Mouse (Mus musculus): ENCODE results near the gene Dlat. TPM values are rescaled to one million over a fixed set of nuclear protein-coding genes. Genes with fewer than 3 reads are reported as not detected.
A peak's percentile ranks its signal among the peaks of the same experiment; 100 is the strongest.

Gene Dlat
- total RNA-seq (2021), result 100 to 1,000 TPM; 278 to 283 TPM

DNA sequence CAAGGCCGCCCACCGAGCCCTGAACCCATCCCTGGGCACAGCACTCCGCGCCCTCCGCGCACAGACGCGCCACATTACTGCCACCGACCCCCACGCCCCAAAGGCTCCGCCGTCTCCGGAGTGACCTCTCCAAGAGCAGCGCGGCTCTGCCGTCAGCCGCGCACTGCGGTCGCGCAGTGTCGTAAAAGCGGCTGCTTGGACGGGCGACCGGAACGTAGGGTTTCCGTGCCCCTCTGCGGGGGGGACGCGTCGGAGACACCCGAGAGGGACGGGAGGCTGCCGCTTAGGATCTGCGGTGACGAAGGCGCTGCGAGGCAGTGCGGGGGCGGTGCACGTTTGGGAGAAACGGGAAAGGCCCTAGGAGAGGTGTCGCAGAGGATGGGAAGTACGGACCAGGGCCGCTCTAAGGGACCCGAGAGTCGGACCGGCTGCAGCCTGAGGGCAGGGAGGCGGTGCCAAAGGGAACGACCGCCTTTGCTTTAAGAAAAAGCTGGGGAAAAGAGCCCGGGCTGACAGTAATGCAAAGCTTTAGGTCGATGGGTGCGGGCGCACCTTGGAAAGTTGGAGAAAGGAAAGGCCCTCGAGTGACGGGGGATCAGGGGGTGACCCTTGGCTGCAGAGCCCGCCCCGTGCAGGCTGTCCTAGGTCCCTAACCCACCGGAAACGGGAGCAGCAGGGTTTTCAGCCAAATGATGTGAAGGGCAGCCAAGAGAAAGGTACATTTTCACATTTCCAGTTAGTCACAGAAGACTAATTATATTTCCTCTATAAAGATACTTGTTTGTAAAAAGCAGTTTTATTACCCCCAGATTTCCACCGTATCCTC, at the start of gene Dlat:
Gene Dlat, minus strand, starts transcription at position 389 of the 826 bp plus-strand sequence.
- DNase-seq, result peak; percentile 86

DNA sequence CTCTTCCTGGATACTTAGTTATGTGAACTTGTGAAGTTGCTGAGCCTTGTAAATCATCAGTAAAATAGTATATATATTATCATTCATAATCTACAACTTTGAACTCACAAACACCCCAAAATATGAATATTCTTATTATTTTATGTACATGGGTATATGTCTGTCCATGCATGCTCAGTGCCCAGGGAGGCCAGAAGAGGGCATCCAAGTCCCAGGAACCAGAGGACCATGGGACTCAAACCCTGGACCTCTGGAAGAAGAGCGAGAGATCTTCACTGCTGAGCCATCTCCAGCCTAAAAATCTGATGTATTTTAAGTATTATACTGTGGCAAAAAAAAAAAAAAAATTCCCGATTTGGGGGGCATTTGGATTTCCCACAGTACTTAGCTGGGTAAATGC, 49.5 kb upstream of the Dlat start:
- DNase-seq, result peak; percentile 57

DNA sequence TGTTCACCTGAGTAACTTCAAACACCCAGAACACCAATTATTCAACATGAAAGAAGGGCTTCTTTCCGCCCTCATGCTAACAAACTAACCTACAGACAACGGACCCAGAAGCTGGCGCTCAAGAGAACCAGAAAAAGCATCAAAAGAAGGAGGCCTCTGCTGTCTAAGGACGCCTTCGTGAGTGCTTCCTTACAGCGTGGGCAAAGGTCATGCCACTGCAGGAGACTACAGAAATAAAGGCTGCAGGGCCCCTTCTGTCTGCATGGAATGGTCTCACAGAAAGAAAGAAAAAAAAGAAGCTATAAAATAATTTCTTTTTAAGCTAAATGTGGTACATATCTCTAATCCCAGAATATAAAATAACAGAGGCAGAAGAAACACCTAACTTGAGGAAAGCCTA, 45.3 kb upstream of the Dlat start:
- no peak for DNase-seq

DNA sequence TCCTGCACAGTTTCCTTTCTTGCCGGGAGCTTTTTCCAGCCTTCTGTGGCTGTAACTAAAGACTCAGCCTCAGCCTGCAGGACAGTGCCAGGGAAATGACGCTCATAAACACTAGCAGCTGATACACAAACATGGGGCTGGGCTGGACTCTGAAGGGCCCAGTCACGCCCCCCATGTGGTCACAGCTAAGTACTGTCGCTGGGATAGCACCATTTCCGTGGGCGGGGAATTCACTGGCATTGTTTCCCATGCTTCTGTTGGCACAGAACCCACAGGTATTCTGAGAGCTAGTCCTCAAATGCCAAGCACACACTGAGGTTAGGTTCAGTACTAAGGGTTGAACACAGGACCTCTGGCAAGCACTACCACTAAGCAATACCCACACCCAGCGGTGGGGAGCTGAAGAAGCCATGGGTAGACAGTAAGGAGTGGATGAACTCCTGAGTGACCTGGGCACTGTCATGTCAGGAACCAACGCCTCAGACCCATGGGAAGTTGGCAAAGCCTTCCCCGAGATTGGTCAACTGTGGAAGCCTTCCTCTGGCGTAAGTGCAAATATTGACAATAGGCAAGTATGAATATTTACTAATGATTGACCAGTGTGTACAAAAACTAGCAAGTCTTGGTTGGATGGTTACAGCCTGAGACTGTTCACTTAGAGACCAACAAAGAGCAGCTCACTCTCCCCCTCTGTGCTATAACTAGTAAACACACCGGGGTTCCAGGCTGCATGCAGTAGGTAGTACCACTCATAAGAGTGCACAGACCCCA, 41.5 kb upstream of the Dlat start:
- DNase-seq, result peak; percentile 64

DNA sequence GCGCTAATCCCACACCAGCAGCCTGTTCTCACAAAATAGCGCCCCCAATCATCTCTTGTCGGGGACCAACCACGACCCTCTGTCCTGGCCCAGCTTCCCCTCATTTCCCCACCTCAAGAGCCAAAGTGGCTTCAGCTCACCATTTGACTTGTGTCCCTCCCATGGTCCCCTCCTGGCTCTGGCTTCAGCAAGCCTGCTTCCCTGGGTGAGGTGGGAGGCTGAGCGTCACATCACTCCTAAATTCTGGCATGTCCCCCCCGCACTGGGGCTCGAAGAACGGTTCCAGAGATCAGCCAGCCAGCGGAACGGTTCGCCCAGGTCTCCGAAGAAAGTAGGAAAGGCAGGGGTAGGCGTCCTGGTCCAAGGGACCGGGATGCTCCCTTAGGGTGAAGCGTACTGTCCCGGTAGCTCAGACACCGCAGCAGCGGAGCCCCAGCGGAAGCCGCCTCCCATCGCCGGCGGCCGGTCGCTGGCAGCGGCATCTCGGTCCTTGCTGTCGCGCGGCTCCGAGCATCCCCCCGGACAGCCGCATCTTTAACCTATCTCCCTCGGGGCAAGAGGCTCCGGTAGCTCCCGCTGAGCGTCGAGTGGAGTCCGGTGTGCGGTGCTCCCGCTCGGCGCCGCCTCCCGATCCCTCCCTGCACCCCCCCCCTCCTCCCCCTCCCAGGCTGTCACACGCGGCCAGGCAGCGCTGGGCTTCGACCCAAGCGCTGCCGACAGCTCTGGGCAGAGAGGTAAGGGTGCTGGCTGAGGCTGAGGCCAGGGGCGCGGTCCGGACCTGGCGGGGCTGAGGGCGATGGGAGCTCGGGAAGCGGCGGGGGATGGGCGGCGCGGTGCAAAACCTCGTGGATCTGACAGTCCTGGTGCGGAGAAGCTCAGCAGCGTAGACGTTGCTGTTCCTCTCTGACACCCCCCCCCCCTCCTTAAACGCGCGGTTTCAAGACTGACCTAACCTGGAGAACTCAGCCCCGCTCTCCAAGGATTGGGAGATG, 39.1 kb upstream of the Dlat start:
- DNase-seq, result peak; percentile 39

DNA sequence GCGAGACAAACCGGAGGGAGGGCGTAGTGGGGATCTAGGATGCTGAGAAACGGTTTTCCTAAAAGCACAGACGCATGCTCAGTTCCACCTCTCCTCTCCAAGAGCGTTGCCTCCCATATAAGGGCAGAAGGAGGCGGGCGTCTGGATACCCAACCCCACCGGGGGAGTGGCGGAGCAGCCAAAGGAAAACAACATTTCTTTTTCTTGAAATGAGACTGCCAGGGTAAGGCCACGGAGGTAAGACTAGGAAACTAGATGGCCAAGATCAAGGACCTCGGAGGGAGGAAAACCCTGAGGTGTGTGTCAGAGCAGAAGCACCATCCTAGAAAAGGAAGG, 38.1 kb upstream of the Dlat start:
- DNase-seq, result peak; percentile 74

DNA sequence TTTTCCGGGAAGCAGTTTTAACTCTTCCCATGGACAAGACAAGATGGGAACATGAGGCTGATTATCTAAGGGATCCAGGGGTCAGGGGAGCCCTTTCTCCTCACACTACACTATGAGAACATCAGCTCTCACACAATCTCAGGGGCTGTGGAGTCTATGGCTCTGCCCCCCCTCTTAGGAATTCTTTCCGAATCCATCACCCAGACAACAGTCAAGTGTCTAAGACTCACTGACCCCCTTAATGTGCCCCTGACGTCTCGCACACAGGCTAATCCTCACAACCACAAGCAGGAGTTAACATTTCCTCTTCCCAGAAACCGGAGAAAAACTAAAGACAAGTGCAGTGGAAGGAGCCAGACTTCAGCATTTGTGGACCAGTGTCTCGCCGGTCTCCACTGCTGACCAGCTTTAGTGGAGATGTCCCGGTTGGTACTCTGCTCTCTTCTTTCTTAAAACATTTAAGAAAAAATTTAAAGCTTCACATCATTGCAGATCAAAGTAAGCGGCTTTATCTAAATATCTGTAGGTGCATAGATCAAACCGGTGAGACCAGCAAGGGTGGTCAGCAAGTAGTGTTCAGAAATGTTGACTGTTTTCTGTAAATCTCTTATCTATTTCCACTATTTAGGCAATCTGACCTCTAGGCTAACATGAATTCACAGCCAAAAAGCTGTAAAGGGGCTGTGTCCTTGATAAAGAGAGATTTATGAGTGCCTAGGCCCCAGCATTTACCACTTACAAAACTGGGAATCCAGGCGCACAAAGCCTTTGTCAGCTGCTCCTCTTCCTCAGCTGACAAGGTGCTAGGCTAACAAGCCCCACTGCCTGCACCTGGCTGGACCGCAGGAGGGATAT, 37.5 kb upstream of the Dlat start:
- DNase-seq, result no peak

DNA sequence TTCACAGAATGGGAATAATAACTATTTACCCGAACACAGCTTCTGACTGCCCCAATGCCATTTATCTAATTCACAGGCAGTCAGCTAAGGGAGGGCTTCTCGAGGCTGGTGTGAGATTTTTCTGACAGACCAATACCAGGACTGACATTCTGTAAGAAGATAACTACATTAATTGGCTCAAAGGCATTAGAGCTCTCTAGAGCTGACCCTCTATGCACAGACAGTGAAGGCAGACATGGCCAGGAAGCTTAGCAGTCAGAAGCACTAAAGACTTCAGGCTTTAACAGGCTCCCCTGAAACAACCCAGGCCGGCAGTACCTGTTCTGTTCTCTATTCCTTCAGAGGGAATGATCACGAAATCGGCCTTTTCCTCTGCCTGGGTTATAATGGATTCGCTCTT, 35.6 kb upstream of the Dlat start:
- DNase-seq, result no peak

DNA sequence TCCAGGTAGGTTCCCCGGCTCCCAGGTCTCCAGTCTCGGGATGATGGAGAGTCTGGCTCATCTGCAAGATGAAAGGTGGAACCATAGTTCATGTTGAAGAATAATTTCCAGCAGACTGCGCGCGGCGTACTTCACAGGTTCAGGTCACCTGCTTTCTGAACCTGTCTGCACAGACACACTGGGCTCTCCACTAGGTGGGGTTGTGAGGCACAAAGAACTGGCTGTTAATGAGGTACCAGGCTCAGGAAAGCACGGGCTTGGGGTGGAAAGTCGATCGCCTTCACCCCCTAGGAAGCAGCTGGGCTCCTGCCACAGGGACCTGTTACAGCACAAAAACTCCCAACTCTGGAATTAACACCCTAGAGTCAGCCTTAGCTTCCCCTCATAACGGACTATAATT, 34.1 kb upstream of the Dlat start:
- peak; percentile 57 for DNase-seq

DNA sequence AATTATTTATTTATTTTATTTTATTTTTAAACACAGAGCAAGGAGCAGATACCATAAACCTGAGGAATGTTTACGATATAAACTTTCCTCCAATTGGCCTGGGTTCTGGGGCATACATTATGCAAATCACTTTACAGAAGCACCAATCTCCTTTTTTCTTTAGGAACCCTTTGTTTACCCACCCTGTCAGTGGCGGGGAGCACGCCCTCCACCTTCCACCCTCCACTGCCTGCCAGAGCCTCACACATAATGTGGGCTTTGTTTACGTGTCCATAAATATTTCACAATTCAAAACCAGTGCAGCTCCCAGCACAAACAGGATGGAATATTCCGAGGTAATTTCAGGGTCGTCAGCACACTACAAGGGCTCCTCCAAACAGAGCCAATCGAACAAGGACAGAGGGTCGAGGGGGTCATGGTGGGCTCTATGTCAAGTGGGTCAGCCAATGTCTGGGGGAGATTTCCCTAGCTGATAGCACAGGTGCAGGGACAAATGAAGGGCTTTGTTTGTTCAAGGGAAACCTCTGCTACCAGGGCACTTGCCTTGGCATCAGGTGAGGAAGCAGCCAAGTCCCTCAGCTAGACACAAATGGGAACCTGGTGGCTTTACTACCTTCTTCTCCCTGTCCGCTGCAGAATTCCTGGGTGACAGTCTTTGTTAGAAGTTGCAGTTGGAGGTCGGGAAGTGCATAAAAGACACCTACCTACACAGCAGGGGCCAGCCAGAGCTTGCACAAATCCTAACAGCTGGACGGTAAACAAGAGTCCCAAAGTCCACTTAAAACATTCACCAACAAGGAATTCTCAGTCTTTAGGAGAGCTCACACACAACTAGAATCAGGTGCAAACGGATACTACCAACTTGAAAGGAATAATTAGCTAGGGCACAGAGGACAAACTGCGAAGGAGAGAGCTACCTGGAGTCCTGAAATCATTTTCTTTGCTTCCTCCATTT, 33.3 kb upstream of the Dlat start:
- no peak for DNase-seq

DNA sequence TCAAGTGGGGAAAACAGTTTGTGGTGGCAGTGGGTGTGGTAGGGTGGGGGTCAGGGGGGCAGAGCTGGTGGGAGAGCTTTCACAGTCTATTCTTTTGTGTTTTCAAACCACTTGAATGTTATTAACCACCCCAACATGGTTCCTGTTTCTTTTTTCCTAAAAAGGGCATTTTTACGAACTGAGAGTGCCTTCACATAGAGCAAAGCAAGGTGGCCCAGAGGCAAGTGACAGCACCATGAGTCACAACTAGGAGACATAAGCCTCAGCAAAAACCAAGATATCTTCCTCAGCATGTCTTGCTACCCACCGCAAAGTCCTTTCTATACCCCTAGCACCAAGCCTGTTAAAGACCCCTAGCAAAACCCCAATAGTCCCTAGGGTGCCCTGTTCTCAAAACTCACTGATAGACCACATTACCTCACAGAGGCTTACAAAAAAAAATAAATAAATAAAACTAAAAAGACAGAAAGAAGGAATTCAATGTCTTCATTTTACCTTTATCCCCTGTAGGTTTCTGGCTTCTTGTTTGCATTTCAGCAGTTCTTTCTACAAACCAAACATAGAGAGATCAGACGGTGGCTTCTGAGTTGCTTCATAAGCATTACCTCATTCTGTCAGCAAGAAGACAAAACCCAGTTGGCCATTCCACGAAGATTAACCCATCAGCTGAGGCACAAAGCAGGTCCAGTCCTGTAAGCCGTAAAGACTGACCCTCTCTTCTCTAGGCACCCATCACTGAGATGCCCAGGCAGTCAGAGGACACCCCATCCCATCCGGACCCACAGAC, 27.5 kb upstream of the Dlat start:
- DNase-seq, result no peak

DNA sequence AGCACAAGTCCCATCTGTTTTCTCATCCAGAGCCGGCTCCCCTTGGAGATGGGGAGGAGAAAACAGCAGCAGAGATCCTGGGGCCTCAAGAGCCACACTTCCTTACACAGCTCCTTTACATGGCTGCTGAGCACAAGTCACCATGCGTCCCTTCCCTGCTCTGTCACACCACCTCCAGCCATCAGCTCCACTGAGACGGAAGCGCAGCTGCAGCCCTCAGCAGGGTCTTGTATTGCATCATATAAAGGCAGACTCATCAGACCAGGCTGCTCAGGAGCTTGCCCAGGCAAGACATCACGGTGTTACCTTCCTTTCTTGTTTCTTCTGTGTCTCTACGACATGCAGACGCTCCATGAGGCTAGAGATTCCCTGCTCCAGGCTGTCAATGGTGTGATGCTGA, 22.1 kb upstream of the Dlat start:
- no peak for DNase-seq

DNA sequence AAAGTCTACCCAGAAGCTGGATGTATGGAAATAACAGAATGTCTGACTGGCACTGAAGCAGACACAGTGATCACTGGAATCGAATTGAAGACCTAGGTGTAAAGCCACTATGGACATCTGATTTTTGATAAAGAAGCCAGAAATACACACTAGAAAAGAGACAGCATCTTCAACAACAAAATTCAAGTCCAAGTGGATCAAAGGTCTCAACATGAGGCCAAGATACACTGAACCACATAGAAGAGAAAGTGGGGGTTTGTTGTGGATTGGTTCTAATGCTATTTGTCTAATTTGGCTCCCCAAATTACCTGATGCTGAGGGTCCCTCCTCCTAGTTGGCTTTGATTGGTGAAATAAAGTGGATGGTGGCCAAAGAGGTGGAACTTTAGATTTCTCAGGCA, 19.8 kb upstream of the Dlat start:
- DNase-seq, result no peak

DNA sequence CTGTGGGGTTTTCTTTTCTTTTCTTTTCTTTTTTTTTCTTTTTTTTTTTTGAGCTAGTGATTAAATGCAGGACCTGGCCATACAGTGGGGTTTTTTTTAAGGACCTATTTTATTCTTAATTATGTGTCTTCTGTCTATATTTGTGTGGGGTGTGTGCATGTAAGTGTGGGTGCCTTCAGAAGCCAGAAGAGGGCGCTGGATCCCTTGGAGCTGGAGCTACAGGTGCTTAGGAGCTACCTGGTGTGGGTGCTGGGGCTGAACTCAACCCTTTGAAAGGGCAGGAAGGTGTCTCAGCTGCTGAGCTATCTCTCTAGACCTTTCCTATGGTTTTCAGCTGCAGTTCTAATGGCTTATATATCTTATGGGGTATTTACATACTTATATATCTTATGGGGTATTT, 15.2 kb upstream of the Dlat start:
- no peak for DNase-seq

DNA sequence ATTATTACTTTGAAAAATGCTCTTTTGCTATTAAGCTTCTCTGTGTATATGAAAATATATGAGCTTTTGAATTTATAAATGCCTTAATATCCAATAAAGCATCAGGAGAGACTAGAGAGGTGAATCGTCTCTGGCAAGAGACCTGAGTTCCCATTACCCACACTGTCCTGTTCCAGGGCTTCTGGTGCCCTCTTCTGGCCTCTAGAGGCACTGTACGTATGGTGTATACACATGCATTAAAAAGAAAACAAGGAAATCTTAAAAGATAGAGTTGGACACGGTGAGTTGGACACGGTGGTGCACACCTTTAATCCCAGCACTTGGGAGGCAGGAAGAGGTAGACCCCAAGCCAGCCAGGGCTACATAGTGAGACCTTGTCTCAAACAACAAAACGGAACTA, 11.1 kb upstream of the Dlat start:
- DNase-seq, result peak; percentile 61

DNA sequence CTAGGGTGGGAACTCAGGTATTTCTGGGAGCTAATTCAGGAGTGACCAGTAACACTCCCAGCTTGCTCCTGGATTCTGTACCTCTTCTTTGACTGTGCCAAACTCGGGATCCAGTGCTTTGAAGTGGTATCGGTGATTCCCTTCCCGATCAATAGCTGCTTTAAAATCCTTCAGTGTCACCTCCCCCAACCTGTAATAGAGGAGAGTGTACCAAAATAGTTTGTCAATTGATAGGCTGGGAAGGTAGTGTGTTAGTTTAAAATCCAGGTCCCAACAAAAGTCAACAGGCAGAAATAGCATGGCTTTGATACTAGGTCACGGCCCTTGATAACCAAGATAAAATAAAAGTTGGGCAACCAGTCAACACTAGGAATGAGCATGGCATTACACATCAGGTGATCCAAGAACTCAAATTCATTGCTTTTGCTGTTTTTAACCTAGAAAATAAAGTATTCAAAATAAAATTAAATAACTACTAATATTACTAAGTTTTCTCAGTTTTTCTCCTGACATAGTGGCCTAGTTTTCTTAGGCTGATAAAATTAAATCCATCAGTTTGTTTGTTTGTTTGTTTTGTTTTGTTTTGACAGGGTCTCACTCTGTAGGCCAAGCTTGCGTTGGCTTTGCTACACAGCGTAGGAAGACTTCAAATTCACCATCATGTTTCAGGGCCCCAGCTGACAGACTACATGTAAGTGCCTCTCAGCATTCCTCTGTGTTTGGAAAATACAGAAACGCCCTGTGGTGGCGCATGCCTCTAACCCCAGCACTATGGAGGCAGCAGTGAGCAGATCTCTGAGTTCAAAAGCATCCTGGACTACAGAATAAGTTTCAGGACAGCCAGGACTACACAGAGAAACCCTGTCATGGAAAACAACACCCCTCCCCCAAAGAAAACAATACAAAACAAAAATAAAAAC, 8.3 kb upstream of the Dlat start:
- no peak for DNase-seq

DNA sequence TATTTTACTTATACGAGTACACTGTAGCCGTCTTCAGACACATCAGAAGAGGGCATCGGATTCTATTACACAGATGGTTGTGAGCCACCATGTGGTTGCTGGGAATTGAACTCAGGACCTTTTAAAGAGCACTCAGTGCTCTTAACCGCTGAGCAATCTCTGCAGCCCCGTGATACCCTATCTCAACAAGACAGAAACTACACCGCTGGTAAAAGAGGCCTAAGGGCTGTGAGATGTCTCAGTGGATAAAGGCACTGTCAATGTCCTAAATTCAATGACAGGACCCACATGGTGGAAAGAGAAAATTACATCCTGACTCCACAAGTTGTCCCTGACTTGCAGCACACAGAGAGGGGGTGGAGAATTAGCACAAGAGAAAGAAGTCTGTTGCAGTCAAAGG, 6.9 kb upstream of the Dlat start:
- DNase-seq, result no peak

DNA sequence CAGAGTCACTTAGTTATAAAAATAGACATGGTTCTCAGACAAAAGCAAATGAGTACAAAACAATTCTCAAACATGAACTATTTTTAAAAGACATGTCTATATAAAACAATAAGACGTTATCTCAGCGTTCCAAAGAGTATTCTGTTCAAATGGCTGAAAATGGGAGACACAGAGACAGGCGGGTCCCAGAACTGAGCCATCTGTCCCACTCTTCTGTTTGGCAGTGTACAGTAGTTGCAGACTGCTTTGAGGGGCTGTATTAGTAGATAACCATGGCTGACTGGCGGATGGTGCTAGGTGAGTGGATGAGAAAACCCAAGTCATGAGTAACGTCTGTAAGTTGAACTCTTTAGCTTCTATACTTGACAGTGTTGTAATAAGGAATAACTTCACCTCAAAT, 5.2 kb upstream of the Dlat start:
- DNase-seq, result no peak

DNA sequence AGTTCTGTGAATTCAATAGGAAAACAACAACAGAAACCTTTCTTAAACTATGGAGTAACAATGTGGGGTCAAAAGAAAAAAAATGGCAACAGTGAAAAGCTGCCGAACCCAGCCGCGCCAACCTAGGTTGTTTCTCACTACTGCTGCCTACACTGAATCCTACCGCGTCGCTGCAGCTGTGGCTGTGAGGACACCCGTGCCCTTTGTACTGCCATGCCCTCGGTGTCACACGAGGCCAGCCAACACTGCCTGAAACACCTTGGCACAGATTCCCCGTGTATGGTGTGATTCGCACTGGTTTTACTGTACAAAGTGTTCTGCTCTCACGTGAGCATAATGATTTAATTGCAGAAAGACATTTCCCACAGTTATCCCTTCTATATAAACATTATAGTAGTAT, 851 bp upstream of the Dlat start:
- peak; percentile 49 for DNase-seq

Data from heart, postnatal 4 days (tissue).